Mouse (Mus musculus) CH12.LX (cell line): ENCODE results near the gene Gsg1l. TPM values are rescaled to one million over a fixed set of nuclear protein-coding genes. Genes with fewer than 3 reads are reported as not detected.

Source experiments
- DNase-seq: peaks from one replicate; pipeline ENCODE4 v3.0.0-alpha.2; 2013; ENCODE audit errors: extremely low read depth
- H3K27ac ChIP-seq: 2 replicates; pipeline ENCODE4 v1.5.1; 2012; ENCODE audit warnings: low read depth, mild to moderate bottlenecking, control low read depth, moderate library complexity; ENCODE audit not compliant: insufficient read depth
- H3K27me3 ChIP-seq: replicated peaks from 2 replicates; pipeline ENCODE3; 2012; ENCODE audit warnings: inconsistent platforms
- H3K36me3 ChIP-seq, 2 experiments: replicated peaks in 1 of 2; 2 replicates each; pipeline versions ENCODE3 to v1.6.1; 2012; ENCODE audit warnings: inconsistent platforms in 1 of 2, low read length in 1 of 2, mild to moderate bottlenecking in 1 of 2, mixed read lengths in 1 of 2, moderate library complexity in 1 of 2; ENCODE audit not compliant: control insufficient read depth in 1 of 2, insufficient read depth in 1 of 2
- H3K4me1 ChIP-seq, 2 experiments: 2 replicates each; pipeline ENCODE4 v1.6.1; 2012; ENCODE audit warnings: inconsistent platforms in 1 of 2, moderate library complexity in 1 of 2; ENCODE audit not compliant: insufficient read depth in 2 of 2, control insufficient read depth in 1 of 2
- H3K4me2 ChIP-seq: 2 replicates; pipeline ENCODE4 v1.6.1; 2012; ENCODE audit warnings: low read depth, mild to moderate bottlenecking, control low read depth; ENCODE audit not compliant: poor library complexity, insufficient read depth, severe bottlenecking
- H3K4me3 ChIP-seq, 3 experiments: fragments of 150-350 bp in 1 of 3; sonication (generic) in 1 of 3; replicated peaks in 1 of 3; 2 replicates each; pipeline versions ENCODE3 to v1.5.1; 2011 to 2012; ENCODE audit warnings: low read depth in 2 of 3, low read length in 2 of 3, mild to moderate bottlenecking in 2 of 3, moderate library complexity in 2 of 3, control low read depth in 1 of 3, improper control_type of control experiment in 1 of 3, inconsistent platforms in 1 of 3, mixed read lengths in 1 of 3; ENCODE audit not compliant: poor library complexity in 1 of 3
- H3K79me2 ChIP-seq: replicated peaks from 2 replicates; pipeline ENCODE4 v1.6.1; 2012; ENCODE audit warnings: mild to moderate bottlenecking, moderate library complexity; ENCODE audit not compliant: control insufficient read depth, poor library complexity, insufficient read depth, severe bottlenecking; ENCODE audit errors: extremely low read depth
- H3K9ac ChIP-seq: 2 replicates; pipeline ENCODE4 v1.6.1; 2012; ENCODE audit warnings: low read depth, mild to moderate bottlenecking, control low read depth, moderate library complexity; ENCODE audit not compliant: insufficient read depth
- H3K9me3 ChIP-seq: replicated peaks from 2 replicates; pipeline ENCODE3; 2012; ENCODE audit warnings: low read length, inconsistent platforms, mixed read lengths
- BHLHE40 ChIP-seq: IDR thresholded peaks from 2 replicates; pipeline ENCODE4 v1.6.1; 2011; ENCODE audit warnings: mild to moderate bottlenecking, low read depth, low read length, improper control_type of control experiment
- CHD1 ChIP-seq: IDR thresholded peaks from 2 replicates; pipeline ENCODE4 v1.6.1; 2012; ENCODE audit warnings: low read depth, low read length, improper control_type of control experiment, inconsistent platforms
- ELF1 ChIP-seq: IDR thresholded peaks from 2 replicates; pipeline ENCODE4 v1.6.1; 2014; ENCODE audit warnings: low read depth, mild to moderate bottlenecking, inconsistent platforms, low read length, improper control_type of control experiment
- ETS1 ChIP-seq: conservative IDR thresholded peaks from 2 replicates; pipeline ENCODE4 v1.6.1; 2012; ENCODE audit warnings: low read depth, mild to moderate bottlenecking, inconsistent platforms, low read length, improper control_type of control experiment, moderate library complexity
- GABPA ChIP-seq: IDR thresholded peaks from 2 replicates; pipeline ENCODE4 v1.6.1; 2012; ENCODE audit warnings: low read depth, low read length, improper control_type of control experiment, inconsistent platforms; ENCODE audit not compliant: insufficient replicate concordance
- HCFC1 ChIP-seq: IDR thresholded peaks from 2 replicates; pipeline ENCODE4 v1.6.1; 2012; ENCODE audit warnings: low read depth, mild to moderate bottlenecking, inconsistent platforms, low read length, improper control_type of control experiment
- JUN ChIP-seq: IDR thresholded peaks from 2 replicates; pipeline ENCODE4 v1.6.1; 2011; ENCODE audit warnings: low read depth, mild to moderate bottlenecking, low read length, improper control_type of control experiment, moderate library complexity; ENCODE audit not compliant: insufficient read depth
- JUND ChIP-seq: conservative IDR thresholded peaks from 2 replicates; pipeline ENCODE4 v1.6.1; 2011; ENCODE audit warnings: low read depth, low read length, improper control_type of control experiment
- KAT2A ChIP-seq: IDR thresholded peaks from 2 replicates; pipeline ENCODE4 v1.6.1; 2012; ENCODE audit warnings: low read length, improper control_type of control experiment, inconsistent platforms; ENCODE audit not compliant: insufficient replicate concordance
- MAFK ChIP-seq: IDR thresholded peaks from 2 replicates; pipeline ENCODE4 v1.6.1; 2011; ENCODE audit warnings: low read length, improper control_type of control experiment; ENCODE audit not compliant: insufficient replicate concordance
- MAX ChIP-seq: IDR thresholded peaks from 2 replicates; pipeline ENCODE4 v1.6.1; 2011; ENCODE audit warnings: low read length, improper control_type of control experiment
- MAZ ChIP-seq: IDR thresholded peaks from 2 replicates; pipeline ENCODE4 v1.6.1; 2012; ENCODE audit warnings: low read depth, mild to moderate bottlenecking, inconsistent platforms, low read length, improper control_type of control experiment, moderate library complexity
- MEF2A ChIP-seq: IDR thresholded peaks from 2 replicates; pipeline ENCODE4 v1.6.1; 2014; ENCODE audit warnings: low read depth, mild to moderate bottlenecking, inconsistent platforms, low read length, improper control_type of control experiment, borderline replicate concordance
- NELFE ChIP-seq: IDR thresholded peaks from 2 replicates; pipeline ENCODE4 v1.6.1; 2011; ENCODE audit warnings: low read depth, low read length, improper control_type of control experiment
- POLR2A ChIP-seq: IDR thresholded peaks from 2 replicates; pipeline ENCODE4 v1.6.1; 2011; ENCODE audit warnings: low read depth, mild to moderate bottlenecking, improper control_type of control experiment, low read length
- POLR2AphosphoS2 ChIP-seq: IDR thresholded peaks from 2 replicates; pipeline ENCODE4 v1.6.1; 2011; ENCODE audit warnings: low read depth, low read length, improper control_type of control experiment
- SMC3 ChIP-seq: IDR thresholded peaks from 2 replicates; pipeline ENCODE4 v1.6.1; 2011; ENCODE audit warnings: low read depth, low read length, improper control_type of control experiment
- TBP ChIP-seq: conservative IDR thresholded peaks from 2 replicates; pipeline ENCODE4 v1.6.1; 2011; ENCODE audit warnings: low read depth, low read length, improper control_type of control experiment
- TCF12 ChIP-seq: IDR thresholded peaks from 2 replicates; pipeline ENCODE4 v1.6.1; 2014; ENCODE audit warnings: low read depth, mild to moderate bottlenecking, inconsistent platforms, low read length, improper control_type of control experiment
- USF2 ChIP-seq: conservative IDR thresholded peaks from 2 replicates; pipeline ENCODE4 v1.6.1; 2011; ENCODE audit warnings: low read depth, low read length, improper control_type of control experiment
- ZKSCAN1 ChIP-seq: IDR thresholded peaks from 2 replicates; pipeline ENCODE4 v1.6.1; 2012; ENCODE audit warnings: low read depth, inconsistent platforms, low read length, improper control_type of control experiment, borderline replicate concordance
- dilution Hi-C: fragments of 300-500 bp; cut with MboI; formaldehyde crosslinking; loops from 2 replicates; pipeline ENCODE4 v1.14.3; 2020; ENCODE audit warnings: low sequenced_read_pairs; ENCODE audit not compliant: extremely low pct_unique_long_range_greater_than_20kb, extremely low pct_ligation_motif_present
- in situ Hi-C: fragments of 300-500 bp; cut with MboI; formaldehyde crosslinking; loops from 3 replicates; pipeline ENCODE4 v1.14.3; 2019; ENCODE audit warnings: low sequenced_read_pairs, low pct_ligation_motif_present, low pct_unique_long_range_greater_than_20kb, mixed read lengths
- polyA plus RNA-seq: library from polyadenylated mRNA; unstranded; fragments of >175 nt; gene quantifications from 2 replicates; pipeline ENCODE4 v1.2.1, GENCODE M21; 2012; ENCODE audit warnings: low read depth; ENCODE audit not compliant: insufficient read length
- total RNA-seq, 2 experiments: library from RNA; depleted of rRNA; stranded (reverse); fragments of 300-350 nt in 1 of 2; fragments of >200 nt in 1 of 2; gene quantifications; 2 replicates each; pipeline ENCODE4 v1.2.3; 2012 to 2014

Gsg1l gene
- total and polyA plus RNA-seq, 3 experiments: not detected

- H3K79me2 ChIP-seq: no peaks in the 10 kb centered on the region
- no peak overlapping the region for H3K4me2 ChIP-seq
- H3K9ac ChIP-seq: no peak overlapping the region
- DNase-seq: no peak
- no peak overlapping the region for H3K27ac ChIP-seq
- H3K4me3 ChIP-seq: no peak overlapping the region
- no peaks in the 10 kb centered on the region for H3K9me3 ChIP-seq
- peaks cover 2% of the 10 kb centered on the region for H3K27me3 ChIP-seq
- no peak for TF ChIP-seq BHLHE40
- TF ChIP-seq KAT2A: no peak
- no peak for TF ChIP-seq NELFE
- TF ChIP-seq MEF2A: no peak
- TF ChIP-seq MAZ: no peak
- dilution Hi-C loops: no loop called here
- no peaks in the 10 kb centered on the region for H3K36me3 ChIP-seq
- peaks cover 0 to 9% of the 10 kb centered on the region in 2 experiments; a peak in 2 of 4 replicates for H3K4me1 ChIP-seq
- in situ Hi-C loops: no loop called here
These were observed 139.7 kb downstream of the Gsg1l start for GRCm38 (mm10) chr7:125942365-125943090.

- Histone ChIP-seq H3K9me3 (no peaks in the 10 kb centered on the region), H3K36me3 (no peaks in the 10 kb centered on the region), H3K27me3 (peaks cover 36% of the 10 kb centered on the region), H3K4me2 (no peak overlapping the region), H3K27ac (no peak overlapping the region), H3K9ac (no peak overlapping the region), H3K4me3 (no peak overlapping the region), H3K4me1 (peaks cover 0 to 7% of the 10 kb centered on the region in 2 experiments; a peak in 2 of 4 replicates), H3K79me2 (no peaks in the 10 kb centered on the region)
- DNase-seq: no peak
- in situ Hi-C loops: no loop called here
- TF ChIP-seq POLR2A: no peak
- no peak for TF ChIP-seq HCFC1
- dilution Hi-C loops: no loop called here
These were observed 147.9 kb downstream of the Gsg1l start for GRCm38 (mm10) chr7:125934319-125934718.

- H3K4me3 ChIP-seq: no peak overlapping the region
- TF ChIP-seq JUN (no peak), MAFK (no peak), MAX (no peak), ZKSCAN1 (no peak), TBP (no peak), GABPA (no peak), ELF1 (no peak), CHD1 (no peak), SMC3 (no peak), POLR2AphosphoS2 (no peak), MEF2A (no peak), MAZ (no peak), JUND (no peak), ETS1 (no peak), KAT2A (no peak), USF2 (no peak), TCF12 (no peak), POLR2A (no peak)
- no peak overlapping the region for H3K4me2 ChIP-seq
- no peaks in the 10 kb centered on the region for H3K36me3 ChIP-seq
- no peak overlapping the region for H3K27ac ChIP-seq
- no peaks in the 10 kb centered on the region for H3K79me2 ChIP-seq
- no peak for DNase-seq
- no peak overlapping the region for H3K9ac ChIP-seq
- peaks cover 36% of the 10 kb centered on the region for H3K27me3 ChIP-seq
- in situ Hi-C loops: no loop called here
- dilution Hi-C loops: no loop called here
- H3K4me1 ChIP-seq: peaks cover 0 to 7% of the 10 kb centered on the region in 2 experiments; a peak in 2 of 4 replicates
- no peaks in the 10 kb centered on the region for H3K9me3 ChIP-seq
These were observed 148.6 kb downstream of the Gsg1l start for GRCm38 (mm10) chr7:125933356-125934244.
